Mouse (Mus musculus) left cerebral cortex, adult 18-20 months (tissue): Measurements from ENCODE around the gene Pou6f2. TPM values are rescaled to one million over a fixed set of nuclear protein-coding genes. Genes with fewer than 3 reads are reported as not detected.

Experiments
- DNase-seq, 2 experiments: peaks; one replicate each; pipeline ENCODE4 v3.0.0; 2021 to 2022; ENCODE audit warnings: low spot score in 2 of 2, mixed read lengths in 1 of 2
- total RNA-seq, 2 experiments: library from RNA; stranded (reverse); gene quantifications; 2 replicates each; pipeline ENCODE4 v1.2.3; 2021

Gene Pou6f2
- total RNA-seq, 2 experiments from 2014 or later, result 2.9 to 3.8 TPM

GRCm38 (mm10) chr13:18253131-18253530 lies 144.4 kb downstream of the Pou6f2 start:
- no peak for DNase-seq

- peak; percentile 19 to 28 for DNase-seq
Measured at GRCm38 (mm10) chr13:18218566-18219234, 178.8 kb downstream of the Pou6f2 start.

GRCm38 (mm10) chr13:18211242-18211641 lies 186.2 kb downstream of the Pou6f2 start:
- no peak for DNase-seq

- no peak for DNase-seq
Measured at GRCm38 (mm10) chr13:18204476-18205250, 192.8 kb downstream of the Pou6f2 start.

- DNase-seq, result peak; percentile 11 to 19
Measured at GRCm38 (mm10) chr13:18174003-18174402, 223.5 kb downstream of the Pou6f2 start.

GRCm38 (mm10) chr13:18173021-18173420 lies 224.5 kb downstream of the Pou6f2 start:
- DNase-seq, result no peak

- DNase-seq, result no peak
Measured at GRCm38 (mm10) chr13:18172334-18172733, 225.2 kb downstream of the Pou6f2 start.

- no peak for DNase-seq
Measured at GRCm38 (mm10) chr13:18164182-18164581, 233.3 kb downstream of the Pou6f2 start.

- no peak for DNase-seq
Measured at GRCm38 (mm10) chr13:18160566-18160965, 236.9 kb downstream of the Pou6f2 start.

- no peak for DNase-seq
Measured at GRCm38 (mm10) chr13:18153949-18154582, 243.4 kb downstream of the Pou6f2 start.

- no peak for DNase-seq
Measured at GRCm38 (mm10) chr13:18133646-18134045, 263.8 kb downstream of the Pou6f2 start.

- DNase-seq, result no peak
Measured at GRCm38 (mm10) chr13:18133193-18133592, 264.3 kb downstream of the Pou6f2 start.

GRCm38 (mm10) chr13:18131324-18131723 lies 266.2 kb downstream of the Pou6f2 start:
- no peak for DNase-seq

GRCm38 (mm10) chr13:18129697-18130096 lies 267.8 kb downstream of the Pou6f2 start:
- no peak for DNase-seq

- DNase-seq, result no peak
Measured at GRCm38 (mm10) chr13:18128826-18129225, 268.7 kb downstream of the Pou6f2 start.

GRCm38 (mm10) chr13:18128053-18128452 lies 269.4 kb downstream of the Pou6f2 start:
- DNase-seq, result no peak

- DNase-seq, result no peak
Measured at GRCm38 (mm10) chr13:18126111-18126510, 271.4 kb downstream of the Pou6f2 start.

GRCm38 (mm10) chr13:18125226-18126000 lies 272.1 kb downstream of the Pou6f2 start:
- no peak for DNase-seq

GRCm38 (mm10) chr13:18124368-18124767 lies 273.1 kb downstream of the Pou6f2 start:
- peak; percentile 38 to 52 for DNase-seq

- no peak for DNase-seq
Measured at GRCm38 (mm10) chr13:18120406-18120805, 277.1 kb downstream of the Pou6f2 start.

GRCm38 (mm10) chr13:18081443-18082119 lies 315.9 kb downstream of the Pou6f2 start:
- no peak for DNase-seq
